Mouse (Mus musculus) lung, embryonic 15.5 days (tissue): ENCODE results near the gene Cdkal1. TPM values are rescaled to one million over a fixed set of nuclear protein-coding genes. Genes with fewer than 3 reads are reported as not detected.

ENCODE experiments used
- ATAC-seq: fragments of 200-750 bp; cut with Nextera tagmentation; 2 replicates; pipeline ENCODE4 v1.8.0; 2017; ENCODE audit warnings: moderate number of reproducible peaks, borderline replicate concordance; ENCODE audit not compliant: low FRiP score, low TSS enrichment; ENCODE audit errors: extremely low read depth
- H3K27ac ChIP-seq: fragments of 300-500 bp; sonication (generic); 2 replicates; pipeline ENCODE4 v1.5.1; 2015; ENCODE audit warnings: moderate library complexity, mild to moderate bottlenecking, inconsistent platforms
- H3K27me3 ChIP-seq: fragments of 300-500 bp; sonication (generic); 2 replicates; pipeline ENCODE4 v1.6.1; 2015; ENCODE audit warnings: inconsistent platforms
- H3K36me3 ChIP-seq: fragments of 300-500 bp; sonication (generic); 2 replicates; pipeline ENCODE4 v1.6.1; 2015; ENCODE audit warnings: inconsistent platforms
- H3K4me1 ChIP-seq: fragments of 300-500 bp; sonication (generic); 2 replicates; pipeline ENCODE4 v1.6.1; 2015; ENCODE audit warnings: inconsistent platforms
- H3K4me2 ChIP-seq: fragments of 300-500 bp; sonication (generic); 2 replicates; pipeline ENCODE4 v1.6.1; 2015; ENCODE audit warnings: inconsistent platforms, mild to moderate bottlenecking, moderate library complexity
- H3K4me3 ChIP-seq: fragments of 300-500 bp; sonication (generic); 2 replicates; pipeline ENCODE4 v1.5.1; 2015; ENCODE audit warnings: mild to moderate bottlenecking, inconsistent platforms
- H3K9ac ChIP-seq: fragments of 300-500 bp; sonication (generic); 2 replicates; pipeline ENCODE4 v1.6.1; 2015; ENCODE audit warnings: inconsistent platforms
- H3K9me3 ChIP-seq: fragments of 300-500 bp; sonication (generic); 2 replicates; pipeline ENCODE4 v1.6.1; 2016; ENCODE audit warnings: inconsistent platforms
- WGBS: fragments of 180-500 bp; shearing (Covaris S2); methylation state at CpG from one replicate; pipeline ENCODE4 v1.1.7; 2015; 5-methylcytosine and 5-hydroxymethylcytosine counted together
- polyA plus RNA-seq: library from polyadenylated mRNA; unstranded; fragments of >200 nt; fragmentation: Nextera tagmentation; extraction: Ambion mirVana; gene quantifications from 2 replicates; pipeline ENCODE4 v1.2.1, GENCODE M21; 2015

The Cdkal1 gene
- polyA plus RNA-seq, 1 experiment from 2014 or later = 34.0 TPM

DNA sequence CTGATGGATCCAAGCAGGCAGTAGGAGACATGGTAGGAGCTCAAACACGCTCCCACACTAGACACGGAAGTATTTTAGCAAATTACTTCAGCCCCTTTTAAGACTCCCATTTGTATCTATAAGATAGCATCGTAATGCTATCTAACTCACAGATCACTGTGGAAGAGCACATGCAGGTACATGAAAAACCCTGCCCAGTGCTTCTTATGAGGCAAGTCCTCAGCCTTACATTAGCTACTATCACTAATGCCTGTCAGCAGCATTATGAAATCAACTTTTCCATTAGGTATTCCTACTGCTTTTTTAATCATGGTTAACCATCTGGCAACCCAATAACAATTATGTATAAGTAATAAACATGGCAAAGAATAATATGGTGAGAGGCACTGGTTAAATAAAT lies 47.5 kb downstream of the Cdkal1 start:
- no peak overlapping the region for H3K27ac ChIP-seq
- WGBS = 93% methylated on average over 3 of the region's 3 CpGs

DNA sequence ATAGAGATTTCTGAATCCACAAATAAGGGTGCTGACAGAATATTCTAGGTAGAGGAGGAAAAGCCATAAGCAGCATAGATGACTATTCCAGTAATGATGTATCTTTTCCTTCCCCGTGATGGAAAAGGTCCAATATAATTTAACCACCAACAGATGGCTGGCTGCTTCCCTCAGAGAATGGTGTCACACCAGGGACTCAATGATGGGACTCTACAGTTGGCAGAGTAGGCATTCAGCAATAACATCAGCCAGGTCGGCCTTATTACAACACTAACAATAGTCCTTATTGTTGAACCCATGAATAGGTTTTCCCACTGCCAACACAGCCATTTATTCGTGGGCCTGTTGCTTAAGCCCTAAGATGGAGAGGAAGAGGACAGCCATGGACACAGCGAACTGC lies 48.6 kb downstream of the Cdkal1 start:
- H3K9ac ChIP-seq = no peak overlapping the region
- H3K4me3 ChIP-seq = no peak overlapping the region
- no peaks in the 10 kb centered on the region for H3K9me3 ChIP-seq
- 82% methylated on average over 4 of the region's 4 CpGs for WGBS
- no peak overlapping the region for H3K27ac ChIP-seq
- ATAC-seq = no peak
- no peaks in the 10 kb centered on the region for H3K4me1 ChIP-seq
- no peaks in the 10 kb centered on the region for H3K27me3 ChIP-seq
- H3K4me2 ChIP-seq = no peak overlapping the region
- H3K36me3 ChIP-seq = no peaks in the 10 kb centered on the region

More for the DNA sequence above, 47.5 kb downstream of the Cdkal1 start:
- H3K36me3 ChIP-seq = no peaks in the 10 kb centered on the region
- ATAC-seq = no peak
- H3K9me3 ChIP-seq = no peaks in the 10 kb centered on the region
- no peak overlapping the region for H3K4me2 ChIP-seq
- H3K9ac ChIP-seq = no peak overlapping the region
- H3K27me3 ChIP-seq = no peaks in the 10 kb centered on the region
- no peaks in the 10 kb centered on the region for H3K4me1 ChIP-seq
- H3K4me3 ChIP-seq = no peak overlapping the region

DNA sequence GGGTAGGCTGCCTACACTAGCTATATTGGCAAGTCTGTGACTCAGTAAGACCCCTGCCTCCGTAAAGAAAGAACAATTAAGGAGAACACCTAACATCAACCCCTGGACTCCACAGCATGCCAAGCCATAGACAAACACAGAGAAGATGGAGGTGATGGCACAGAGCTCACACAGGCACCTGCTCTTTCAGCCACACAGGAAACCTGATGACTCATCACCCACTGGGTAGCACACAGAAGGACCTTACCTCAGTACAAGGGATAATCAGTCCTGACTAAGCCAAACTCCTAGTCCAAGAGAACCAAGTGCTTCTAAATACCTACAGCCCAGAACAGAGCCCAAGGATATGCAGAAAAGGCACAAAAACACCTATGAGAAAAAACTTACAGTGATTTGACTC lies 50.2 kb downstream of the Cdkal1 start:
- WGBS = 89% methylated on average over 1 of the region's 1 CpGs
- no peak overlapping the region for H3K27ac ChIP-seq
- H3K36me3 ChIP-seq = no peaks in the 10 kb centered on the region
- no peak overlapping the region for H3K4me3 ChIP-seq
- H3K27me3 ChIP-seq = no peaks in the 10 kb centered on the region
- H3K9ac ChIP-seq = no peak overlapping the region
- no peaks in the 10 kb centered on the region for H3K9me3 ChIP-seq
- no peak overlapping the region for H3K4me2 ChIP-seq
- no peaks in the 10 kb centered on the region for H3K4me1 ChIP-seq
- ATAC-seq = no peak

DNA sequence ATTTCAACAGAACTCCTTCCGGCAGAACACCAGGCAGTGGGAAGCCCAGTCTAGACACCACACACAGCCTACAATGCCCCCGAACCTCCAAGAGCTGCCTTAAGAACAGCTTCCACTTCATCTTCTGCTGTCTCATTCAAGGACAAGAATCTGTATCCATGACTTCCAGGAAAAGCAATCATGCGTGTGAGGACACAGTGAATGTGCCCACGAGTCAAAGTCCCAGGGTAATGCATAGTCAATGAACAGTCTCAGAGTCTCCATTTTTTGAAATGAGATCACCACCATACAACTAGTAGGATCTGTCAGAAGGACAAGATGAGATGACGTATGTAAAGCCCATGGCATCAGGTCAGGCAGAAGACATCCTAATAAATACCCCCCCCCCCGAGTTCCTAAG lies 51.4 kb downstream of the Cdkal1 start:
- Histone ChIP-seq H3K36me3 (no peaks in the 10 kb centered on the region), H3K27ac (no peak overlapping the region), H3K27me3 (no peaks in the 10 kb centered on the region), H3K9me3 (no peaks in the 10 kb centered on the region), H3K4me3 (no peak overlapping the region), H3K4me1 (no peaks in the 10 kb centered on the region), H3K9ac (no peak overlapping the region), H3K4me2 (no peak overlapping the region)
- ATAC-seq = no peak
- 87% methylated on average over 6 of the region's 6 CpGs for WGBS

DNA sequence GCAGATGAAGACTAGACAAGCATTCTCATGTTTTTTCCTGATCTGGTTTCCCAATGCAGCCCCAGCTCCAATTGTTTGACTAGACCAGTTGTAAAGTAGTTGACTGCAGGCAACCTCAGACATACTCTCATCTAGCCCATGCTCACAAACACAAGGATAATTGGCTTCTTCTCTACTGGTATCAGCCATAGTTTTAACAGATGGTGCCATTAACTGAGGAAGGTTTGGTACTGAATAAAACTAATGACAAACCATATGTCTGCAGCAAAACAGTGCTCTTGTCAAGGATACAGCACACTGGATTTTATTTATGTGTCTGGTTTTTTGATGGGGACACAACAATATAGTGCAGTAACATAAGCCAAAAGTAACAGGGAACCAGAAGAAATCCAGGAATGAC lies 52.8 kb downstream of the Cdkal1 start:
- Histone ChIP-seq H3K4me1 (peaks cover 3% of the 10 kb centered on the region; the same call in 1 of the 2 replicates), H3K4me2 (no peak overlapping the region), H3K27me3 (no peaks in the 10 kb centered on the region), H3K9me3 (no peaks in the 10 kb centered on the region), H3K27ac (no peak overlapping the region), H3K9ac (no peak overlapping the region), H3K4me3 (no peak overlapping the region), H3K36me3 (no peaks in the 10 kb centered on the region)
- ATAC-seq = no peak

DNA sequence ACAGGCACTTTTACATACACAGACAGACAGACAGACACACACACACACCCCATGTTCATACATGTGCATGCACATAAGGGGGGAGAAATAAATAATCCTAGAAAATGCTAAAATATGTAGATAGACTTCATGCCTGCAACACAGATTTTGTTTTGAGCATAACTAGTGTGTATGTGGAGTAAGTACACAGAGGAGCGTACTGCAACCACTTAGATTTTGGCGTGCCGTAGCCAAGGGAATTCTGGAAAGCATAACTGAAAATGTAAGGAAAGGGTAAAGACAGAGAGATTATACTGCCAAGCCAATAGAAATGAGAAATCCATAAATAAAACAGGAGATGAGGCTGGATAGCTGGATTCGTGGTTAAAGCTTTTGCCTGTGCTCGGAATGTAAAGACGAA lies 55.4 kb downstream of the Cdkal1 start:
- no peak for ATAC-seq
- Histone ChIP-seq H3K36me3 (no peaks in the 10 kb centered on the region), H3K27ac (no peak overlapping the region), H3K4me3 (no peak overlapping the region), H3K9ac (no peak overlapping the region), H3K4me2 (no peak overlapping the region), H3K4me1 (peaks cover 4% of the 10 kb centered on the region; the same call in 1 of the 2 replicates), H3K9me3 (no peaks in the 10 kb centered on the region), H3K27me3 (no peaks in the 10 kb centered on the region)
- 89% methylated on average over 6 of the region's 6 CpGs for WGBS

DNA sequence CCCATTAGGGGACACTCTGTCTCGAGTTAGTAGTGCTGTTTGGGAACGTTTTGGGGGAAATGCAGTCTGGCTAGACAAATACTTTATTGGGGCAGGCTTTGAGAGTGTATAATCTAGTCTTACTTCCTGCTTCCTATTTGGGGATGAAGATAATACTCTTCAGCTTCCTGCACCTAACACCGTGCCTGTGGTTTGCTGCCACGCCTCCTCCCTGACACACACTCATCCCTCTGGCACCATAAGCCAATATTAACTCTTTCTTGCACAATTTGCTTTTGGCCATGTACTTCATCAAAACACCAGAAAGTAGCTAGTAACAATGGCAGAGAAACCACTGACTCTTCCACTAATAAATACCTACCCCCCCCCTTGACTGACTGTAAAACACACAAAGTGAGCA lies 63.4 kb downstream of the Cdkal1 start:
- Histone ChIP-seq H3K4me2 (no peak overlapping the region), H3K4me3 (no peak overlapping the region), H3K27ac (no peak overlapping the region), H3K36me3 (no peaks in the 10 kb centered on the region), H3K27me3 (no peaks in the 10 kb centered on the region), H3K4me1 (no peaks in the 10 kb centered on the region), H3K9me3 (no peaks in the 10 kb centered on the region), H3K9ac (no peak overlapping the region)
- no peak for ATAC-seq
- 24% methylated on average over 4 of the region's 4 CpGs for WGBS

DNA sequence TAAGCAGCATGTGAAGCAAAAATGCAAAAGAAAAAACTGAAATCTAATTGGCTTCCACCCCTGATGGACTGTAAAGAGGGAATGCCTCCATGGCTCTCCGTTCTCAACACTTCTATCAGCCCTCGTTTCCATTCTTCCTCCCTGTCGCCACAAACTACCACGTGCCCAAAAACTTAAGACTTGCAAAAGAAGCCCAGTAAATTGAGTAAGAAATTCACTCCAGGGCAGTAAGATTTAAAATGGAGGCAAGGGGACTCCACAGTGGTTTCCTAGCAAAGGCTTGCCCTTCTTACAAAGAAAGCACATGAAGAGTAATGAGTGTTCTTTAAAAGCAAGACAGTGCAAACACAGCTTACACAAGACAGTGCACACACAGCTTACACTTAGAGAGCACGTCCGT lies 64.0 kb downstream of the Cdkal1 start:
- Histone ChIP-seq H3K9ac (no peak overlapping the region), H3K4me2 (no peak overlapping the region), H3K27ac (no peak overlapping the region), H3K27me3 (no peaks in the 10 kb centered on the region), H3K9me3 (no peaks in the 10 kb centered on the region), H3K4me3 (no peak overlapping the region), H3K36me3 (no peaks in the 10 kb centered on the region), H3K4me1 (no peaks in the 10 kb centered on the region)
- 61% methylated on average over 6 of the region's 6 CpGs for WGBS
- ATAC-seq = no peak

DNA sequence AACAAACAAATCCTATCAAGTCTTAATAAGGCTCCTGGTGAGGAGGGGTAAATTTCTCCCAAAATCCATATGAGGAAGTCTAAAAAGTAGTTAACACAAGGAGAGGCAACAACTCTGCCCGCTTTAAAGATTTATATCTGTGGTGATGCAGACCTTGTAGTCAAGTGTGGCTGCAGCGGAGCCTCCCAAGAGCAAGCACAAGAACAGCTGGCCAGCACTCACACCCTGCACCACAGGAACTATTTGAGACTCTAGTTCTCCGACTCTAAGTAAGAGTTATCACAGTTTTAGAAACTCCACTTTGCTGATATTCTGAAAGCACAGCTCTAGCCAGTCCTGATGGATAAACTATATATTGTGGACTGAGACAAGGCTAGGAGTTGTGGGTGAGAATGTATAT lies 68.5 kb downstream of the Cdkal1 start:
- Histone ChIP-seq H3K9ac (no peak overlapping the region), H3K27ac (no peak overlapping the region), H3K4me2 (no peak overlapping the region), H3K9me3 (no peaks in the 10 kb centered on the region), H3K4me1 (peaks cover 12% of the 10 kb centered on the region), H3K4me3 (no peak overlapping the region), H3K27me3 (no peaks in the 10 kb centered on the region), H3K36me3 (no peaks in the 10 kb centered on the region)
- WGBS = 62% methylated on average over 3 of the region's 3 CpGs
- no peak for ATAC-seq

DNA sequence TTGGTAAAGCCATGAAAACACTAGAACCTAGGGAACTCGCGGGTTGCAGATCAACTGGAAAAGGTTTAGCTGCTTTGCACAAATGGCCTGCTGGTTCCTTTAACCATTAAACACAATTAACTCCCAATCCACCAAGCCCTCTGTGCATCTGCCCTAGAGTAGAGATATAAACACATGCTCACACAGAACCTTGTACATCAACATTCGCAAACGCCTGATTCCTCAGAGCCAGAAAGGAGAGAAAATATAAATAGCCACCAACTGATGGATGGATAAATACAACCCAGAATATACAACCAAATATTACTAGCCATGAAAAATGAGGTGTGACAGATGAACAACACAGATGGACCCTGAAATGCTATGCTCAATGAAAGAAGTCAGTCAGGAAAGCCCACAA lies 70.6 kb downstream of the Cdkal1 start:
- no peaks in the 10 kb centered on the region for H3K9me3 ChIP-seq
- H3K27me3 ChIP-seq = no peaks in the 10 kb centered on the region
- no peaks in the 10 kb centered on the region for H3K36me3 ChIP-seq
- no peak overlapping the region for H3K4me3 ChIP-seq
- no peak overlapping the region for H3K4me2 ChIP-seq
- peaks cover 26% of the 10 kb centered on the region for H3K4me1 ChIP-seq
- no peak overlapping the region for H3K9ac ChIP-seq
- ATAC-seq = peak; percentile 53; the same call in 1 of the 2 replicates
- H3K27ac ChIP-seq = no peak overlapping the region
- 49% methylated on average over 4 of the region's 4 CpGs for WGBS

DNA sequence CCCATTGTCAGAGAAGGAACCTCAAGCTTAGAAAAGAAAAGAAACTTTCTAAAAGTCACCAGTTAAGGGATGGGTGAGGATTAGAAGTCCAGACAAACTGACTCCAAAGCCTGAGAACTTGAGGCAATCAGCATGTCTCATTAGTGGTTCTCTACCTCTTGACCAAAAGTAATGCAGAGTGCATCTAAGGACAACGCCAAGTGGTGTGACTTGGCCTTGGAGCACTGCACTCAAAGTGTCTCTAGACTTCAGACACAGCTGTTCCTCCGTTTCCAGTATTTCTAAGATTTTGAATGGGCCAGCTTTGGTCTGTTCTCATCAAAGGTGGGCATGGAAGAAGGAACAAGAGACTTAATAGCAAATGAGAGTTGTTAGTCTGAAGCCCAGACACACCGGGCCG lies 74.1 kb downstream of the Cdkal1 start:
- no peak overlapping the region for H3K4me2 ChIP-seq
- 68% methylated on average over 4 of the region's 4 CpGs for WGBS
- peak overlapping the region; percentile 62 for H3K27ac ChIP-seq

DNA sequence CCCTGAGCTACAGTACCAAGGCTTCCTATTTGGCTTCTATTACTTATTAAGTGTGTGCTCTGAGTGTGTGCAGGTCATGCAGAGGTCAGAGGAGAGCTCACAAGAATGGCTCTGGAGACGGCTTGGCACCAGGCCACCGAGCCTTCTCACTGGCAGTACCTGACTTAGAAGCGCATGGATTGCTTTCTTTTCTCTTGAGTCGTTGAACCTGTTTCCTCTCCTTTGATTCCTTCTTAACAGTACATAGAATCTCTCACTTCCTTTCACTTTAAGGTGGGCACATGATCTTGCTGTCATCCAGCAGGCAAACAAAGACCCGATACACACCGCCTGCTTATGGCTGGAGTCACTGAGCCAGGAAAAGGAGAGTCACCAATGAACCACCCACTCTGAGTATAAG lies 74.8 kb downstream of the Cdkal1 start:
- H3K27me3 ChIP-seq = no peaks in the 10 kb centered on the region
- no peaks in the 10 kb centered on the region for H3K36me3 ChIP-seq
- peaks cover 27% of the 10 kb centered on the region for H3K4me1 ChIP-seq
- no peak overlapping the region for H3K9ac ChIP-seq
- no peaks in the 10 kb centered on the region for H3K9me3 ChIP-seq
- WGBS = 25% methylated on average over 6 of the region's 6 CpGs
- H3K4me3 ChIP-seq = no peak overlapping the region
- peak overlapping the region; percentile 62 for H3K27ac ChIP-seq
- H3K4me2 ChIP-seq = no peak overlapping the region
- peak; percentile 66 for ATAC-seq

More for the DNA sequence above, 74.1 kb downstream of the Cdkal1 start:
- H3K4me3 ChIP-seq = no peak overlapping the region
- no peaks in the 10 kb centered on the region for H3K27me3 ChIP-seq
- no peaks in the 10 kb centered on the region for H3K36me3 ChIP-seq
- no peak for ATAC-seq
- no peak overlapping the region for H3K9ac ChIP-seq
- H3K9me3 ChIP-seq = no peaks in the 10 kb centered on the region
- H3K4me1 ChIP-seq = peaks cover 27% of the 10 kb centered on the region

DNA sequence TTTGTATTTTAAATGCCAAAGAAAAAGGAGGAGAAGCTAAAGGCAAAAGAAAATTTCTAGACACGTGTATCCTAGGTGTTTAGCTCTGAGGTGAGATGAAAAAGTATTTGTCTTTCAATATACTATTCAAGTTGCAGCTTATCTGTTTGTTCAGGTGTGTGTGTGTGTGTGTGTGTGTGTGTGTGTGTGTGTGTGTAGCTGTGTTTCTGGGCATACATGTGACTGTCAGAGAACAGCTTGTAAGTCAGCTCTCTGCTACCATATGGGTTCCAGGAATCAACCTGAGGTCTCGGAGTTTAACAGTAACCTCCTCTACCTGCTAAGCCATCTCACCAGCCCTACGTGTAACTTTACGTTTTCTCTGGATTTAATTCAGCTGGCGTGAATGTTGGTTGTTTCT lies 76.0 kb downstream of the Cdkal1 start:
- H3K27me3 ChIP-seq = no peaks in the 10 kb centered on the region
- H3K4me3 ChIP-seq = no peak overlapping the region
- H3K4me2 ChIP-seq = no peak overlapping the region
- no peaks in the 10 kb centered on the region for H3K9me3 ChIP-seq
- WGBS = 78% methylated on average over 5 of the region's 5 CpGs
- ATAC-seq = no peak
- no peak overlapping the region for H3K27ac ChIP-seq
- no peak overlapping the region for H3K9ac ChIP-seq
- no peaks in the 10 kb centered on the region for H3K36me3 ChIP-seq
- H3K4me1 ChIP-seq = peaks cover 28% of the 10 kb centered on the region
